Mouse (Mus musculus): ENCODE measurements at regions not wholly inside any gene's neighbourhood (a gene's known extent, or its start where the extent isn't known, plus 50 kb on each side); places are given as distances from the start of the nearest gene placed in this dataset.

- TF ChIP-seq EP300 (IDR thresholded peaks at IDR 0.05; ENCODE audit: low read depth) (no peak), CTCF (IDR thresholded peaks at IDR 0.05; ENCODE audit: low read depth) (no peak)
These were observed 155.5 kb upstream of the Pdcd1 start for GRCm38 (mm10) chr1:94207859-94208258.
